Mouse (Mus musculus): ENCODE measurements around the gene Ubxn7. TPM values are rescaled to one million over a fixed set of nuclear protein-coding genes. Genes with fewer than 3 reads are reported as not detected.
"Not testable (repeated sequence)": the region's sequence is repeated elsewhere in the genome, so short reads cannot be mapped to it uniquely, and the experiment has no call there.

The Ubxn7 gene
- 10 to 100 TPM; 51.0 to 53.3 TPM for total RNA-seq (2021)
- long read RNA-seq, experiment 1, full-length matches to known transcripts = 9 of 16 reads
- long read RNA-seq, experiment 1, partial matches to known transcripts = 3 of 16 reads
- long read RNA-seq, experiment 1, other reads (novel, unspliced or antisense) = 4 of 16 reads
- long read RNA-seq, experiment 2, full-length matches to known transcripts = 6 of 11 reads
- long read RNA-seq, experiment 2, partial matches to known transcripts = 3 of 11 reads
- long read RNA-seq, experiment 2, other reads (novel, unspliced or antisense) = 2 of 11 reads

- Histone ChIP-seq H3K27ac (peak within 1 kb of the TSS; percentile 95), H3K4me3 (peak within 1 kb of the TSS; percentile 97)
- DNase-seq (ENCODE audit: extremely low spot score in 1 of 2, low spot score in 2 of 2) = peak; percentile 97 to 99
- intact Hi-C loops (cut with DNase I) = loop anchor here (2.0 to 5.0 kb wide), 2 partner anchors 55 to 99 kb away; partner anchors contain the start of genes Pcyt1a and Rnf168
- TF ChIP-seq CTCF (IDR thresholded peaks at IDR 0.05) = no peak
Measured at GRCm38 (mm10) chr16:32332040-32332555, at the start of gene Ubxn7. Gene Ubxn7, plus strand, starts transcription at chr16:32332257.

GRCm38 (mm10) chr16:32282608-32283007, 49.4 kb upstream of the Ubxn7 start:
- Histone ChIP-seq H3K27ac (no peak overlapping the region), H3K4me3 (no peak overlapping the region)
- TF ChIP-seq CTCF (IDR thresholded peaks at IDR 0.05) = no peak; the same call in 1 of the 2 replicates
- no peak for DNase-seq (ENCODE audit: extremely low spot score in 1 of 2, low spot score in 2 of 2)
- intact Hi-C loops (cut with DNase I) = no loop called here

GRCm38 (mm10) chr16:32291821-32292220, 40.2 kb upstream of the Ubxn7 start:
- DNase-seq (ENCODE audit: extremely low spot score in 1 of 2, low spot score in 2 of 2) = no peak
- no peak for TF ChIP-seq CTCF (IDR thresholded peaks at IDR 0.05)
- no peak overlapping the region for H3K27ac ChIP-seq
- H3K4me3 ChIP-seq = no peak overlapping the region
- intact Hi-C loops (cut with DNase I) = no loop called here

GRCm38 (mm10) chr16:32299617-32300016, 32.4 kb upstream of the Ubxn7 start:
- DNase-seq (ENCODE audit: extremely low spot score in 1 of 2, low spot score in 2 of 2); intact Hi-C loops (cut with DNase I); H3K4me3 ChIP-seq; H3K27ac ChIP-seq: not testable (repeated sequence)

- TF ChIP-seq CTCF (IDR thresholded peaks at IDR 0.05) = no peak
- H3K27ac ChIP-seq = no peak overlapping the region
- intact Hi-C loops (cut with DNase I) = no loop called here
- no peak for DNase-seq (ENCODE audit: extremely low spot score in 1 of 2, low spot score in 2 of 2)
- no peak overlapping the region for H3K4me3 ChIP-seq
Measured at GRCm38 (mm10) chr16:32303046-32303445, 29.0 kb upstream of the Ubxn7 start.

- no peak overlapping the region for H3K4me3 ChIP-seq
Measured at GRCm38 (mm10) chr16:32303886-32304285, 28.2 kb upstream of the Ubxn7 start.

GRCm38 (mm10) chr16:32311970-32312369, 20.1 kb upstream of the Ubxn7 start:
- H3K27ac ChIP-seq = no peak overlapping the region
- TF ChIP-seq CTCF (IDR thresholded peaks at IDR 0.05) = no peak
- intact Hi-C loops (cut with DNase I) = no loop called here

More at GRCm38 (mm10) chr16:32303886-32304285, 28.2 kb upstream of the Ubxn7 start:
- no peak for DNase-seq (ENCODE audit: extremely low spot score in 1 of 2, low spot score in 2 of 2)
- TF ChIP-seq CTCF (IDR thresholded peaks at IDR 0.05) = no peak
- no peak overlapping the region for H3K27ac ChIP-seq
- intact Hi-C loops (cut with DNase I) = no loop called here

GRCm38 (mm10) chr16:32312386-32312785, 19.7 kb upstream of the Ubxn7 start:
- DNase-seq (ENCODE audit: extremely low spot score in 1 of 2, low spot score in 2 of 2) = no peak
- TF ChIP-seq CTCF (IDR thresholded peaks at IDR 0.05) = no peak
- intact Hi-C loops (cut with DNase I) = no loop called here
- Histone ChIP-seq H3K27ac (no peak overlapping the region), H3K4me3 (no peak overlapping the region)

More at GRCm38 (mm10) chr16:32311970-32312369, 20.1 kb upstream of the Ubxn7 start:
- no peak overlapping the region for H3K4me3 ChIP-seq
- no peak for DNase-seq (ENCODE audit: extremely low spot score in 1 of 2, low spot score in 2 of 2)

GRCm38 (mm10) chr16:32312859-32313258, 19.2 kb upstream of the Ubxn7 start:
- intact Hi-C loops (cut with DNase I) = no loop called here
- DNase-seq (ENCODE audit: extremely low spot score in 1 of 2, low spot score in 2 of 2) = no peak
- TF ChIP-seq CTCF (IDR thresholded peaks at IDR 0.05) = no peak
- H3K4me3 ChIP-seq = no peak overlapping the region
- no peak overlapping the region for H3K27ac ChIP-seq

- intact Hi-C loops (cut with DNase I) = no loop called here
- TF ChIP-seq CTCF (IDR thresholded peaks at IDR 0.05) = no peak
Measured at GRCm38 (mm10) chr16:32316601-32317000, 15.5 kb upstream of the Ubxn7 start.

GRCm38 (mm10) chr16:32323953-32324352, 8.1 kb upstream of the Ubxn7 start:
- intact Hi-C loops (cut with DNase I) = no loop called here
- H3K27ac ChIP-seq = no peak overlapping the region
- no peak for TF ChIP-seq CTCF (IDR thresholded peaks at IDR 0.05)
- H3K4me3 ChIP-seq = no peak overlapping the region
- no peak for DNase-seq (ENCODE audit: extremely low spot score in 1 of 2, low spot score in 2 of 2)

More at GRCm38 (mm10) chr16:32316601-32317000, 15.5 kb upstream of the Ubxn7 start:
- no peak for DNase-seq (ENCODE audit: extremely low spot score in 1 of 2, low spot score in 2 of 2)
- Histone ChIP-seq H3K4me3 (no peak overlapping the region), H3K27ac (no peak overlapping the region)

- no peak for DNase-seq (ENCODE audit: extremely low spot score in 1 of 2, low spot score in 2 of 2)
- Histone ChIP-seq H3K4me3 (peak overlapping the region; percentile 97; the same call in 1 of the 2 replicates), H3K27ac (no peak overlapping the region)
- TF ChIP-seq CTCF (IDR thresholded peaks at IDR 0.05) = no peak
- intact Hi-C loops (cut with DNase I) = loop anchor here (5.0 kb wide), 1 partner anchor 54 kb away; the partner anchor contains the start of gene Rnf168
Measured at GRCm38 (mm10) chr16:32330876-32331670, 984 bp upstream of the Ubxn7 start.
